Mouse (Mus musculus) olfactory bulb, adult 2 months (tissue): ENCODE data around the gene Phykpl.

Source experiments
- CTCF ChIP-seq: fragments of 200-500 bp; IDR thresholded peaks from 2 replicates; pipeline ENCODE4 v1.5.1; 2012; ENCODE audit warnings: low read depth, mild to moderate bottlenecking, low read length, moderate library complexity; ENCODE audit not compliant: insufficient read depth
- POLR2A ChIP-seq: fragments of 200-500 bp; IDR thresholded peaks from 2 replicates; pipeline ENCODE4 v1.6.1; 2012; ENCODE audit warnings: mild to moderate bottlenecking, low read depth, low read length, moderate library complexity; ENCODE audit not compliant: insufficient read depth

DNA sequence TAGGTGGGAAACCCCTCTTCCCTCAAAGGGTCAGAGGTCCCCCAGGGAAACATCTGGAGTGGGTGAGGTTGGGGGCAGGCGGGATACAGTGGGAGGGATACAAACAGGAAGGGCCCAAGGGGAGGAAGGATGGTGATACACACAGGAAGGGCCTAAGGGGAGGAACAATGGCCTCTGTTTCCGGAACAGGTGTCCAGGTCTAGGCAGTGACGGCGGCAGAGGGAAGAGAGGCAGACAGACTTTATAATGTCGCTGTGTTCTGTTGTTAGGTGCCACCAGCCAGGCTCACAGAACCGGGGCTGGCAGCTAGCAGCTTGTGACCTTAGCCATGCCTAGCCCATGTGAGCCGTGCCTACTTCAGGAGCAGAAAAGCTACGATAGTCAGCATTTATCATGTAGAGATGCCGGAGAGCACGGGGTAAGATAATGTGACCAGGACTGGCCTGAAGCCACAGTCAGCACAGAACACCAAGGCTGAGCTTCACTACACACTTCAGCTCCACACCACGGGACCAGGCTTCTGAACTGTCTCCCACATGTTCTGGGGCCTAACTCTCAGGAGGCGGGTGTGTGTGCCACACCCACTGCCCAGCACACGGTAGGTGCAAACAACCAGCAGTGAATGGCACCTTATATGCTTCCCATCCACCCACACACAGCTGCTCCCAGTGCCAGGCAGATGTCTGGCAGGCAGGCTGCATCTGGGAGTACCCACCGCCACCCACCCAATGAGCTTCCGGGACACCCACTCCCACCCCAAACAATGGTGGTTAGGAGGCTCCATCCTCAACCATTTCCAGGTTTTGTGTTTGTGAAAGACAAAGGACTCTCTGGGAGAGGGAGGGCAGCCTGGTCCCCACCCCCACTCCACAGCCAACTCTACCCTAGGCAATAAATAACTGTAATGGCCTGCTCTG is 62.5 kb downstream of the Phykpl start:
- TF ChIP-seq CTCF, result no peak
- TF ChIP-seq POLR2A, result no peak
